Mouse (Mus musculus): ENCODE data around the gene Mitf. TPM values are rescaled to one million over a fixed set of nuclear protein-coding genes. Genes with fewer than 3 reads are reported as not detected.

Gene Mitf
- polyA plus RNA-seq, 1 experiment = 2.6 TPM

DNA sequence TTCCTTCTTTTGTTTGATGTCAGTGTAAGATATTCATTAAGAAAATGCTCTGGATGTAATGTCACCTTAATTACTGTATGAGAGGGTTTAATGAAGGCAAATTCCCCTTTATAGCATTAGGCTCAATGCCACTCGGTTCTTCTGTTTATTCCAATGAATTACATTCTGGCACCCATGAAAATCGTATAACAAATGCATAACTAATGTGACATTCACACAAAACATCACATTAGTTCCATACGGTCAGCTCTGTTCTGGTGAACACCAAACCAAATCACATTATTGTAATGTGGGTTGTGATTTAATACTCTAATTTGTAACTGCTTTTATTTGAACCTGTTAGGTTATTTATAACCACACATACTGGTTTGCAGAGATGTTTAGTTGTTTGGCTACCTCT is 231.7 kb downstream of the Mitf start:
- no peak overlapping the region for H3K4me3 ChIP-seq (ENCODE audit: extremely low read depth, insufficient read depth, insufficient read length)
- no peaks in the 10 kb centered on the region for H3K27me3 ChIP-seq (ENCODE audit: control insufficient read depth, insufficient read depth, low read length)
- DNase-seq (ENCODE audit: low read depth in 1 of 2, low spot score in 2 of 2) = no peak
- H3K36me3 ChIP-seq (ENCODE audit: control insufficient read depth, insufficient read depth, low read length) = no peaks in the 10 kb centered on the region
- 88% methylated on average over 3 of the region's 3 CpGs for WGBS
- TF ChIP-seq POLR2A (IDR thresholded peaks at IDR 0.05; ENCODE audit: low read depth, low read length) = no peak
- TF ChIP-seq CTCF (IDR thresholded peaks at IDR 0.05; ENCODE audit: extremely low read depth, insufficient read depth, insufficient read length, insufficient replicate concordance) = no peak
- no peaks in the 10 kb centered on the region for H3K4me1 ChIP-seq (ENCODE audit: control insufficient read depth, insufficient read depth, insufficient read length)
- no peak overlapping the region for H3K27ac ChIP-seq (ENCODE audit: insufficient read depth, low read length)

GRCm38 (mm10) chr6:98041795-98042194 is 234.9 kb downstream of the Mitf start:
- Histone ChIP-seq H3K27me3 (ENCODE audit: control insufficient read depth, insufficient read depth, low read length) (no peaks in the 10 kb centered on the region), H3K27ac (ENCODE audit: insufficient read depth, low read length) (no peak overlapping the region), H3K4me1 (ENCODE audit: control insufficient read depth, insufficient read depth, insufficient read length) (no peaks in the 10 kb centered on the region), H3K36me3 (ENCODE audit: control insufficient read depth, insufficient read depth, low read length) (no peaks in the 10 kb centered on the region), H3K4me3 (ENCODE audit: extremely low read depth, insufficient read depth, insufficient read length) (no peak overlapping the region)
- TF ChIP-seq POLR2A (IDR thresholded peaks at IDR 0.05; ENCODE audit: low read depth, low read length) (no peak), CTCF (IDR thresholded peaks at IDR 0.05; ENCODE audit: extremely low read depth, insufficient read depth, insufficient read length, insufficient replicate concordance) (no peak)
- DNase-seq (ENCODE audit: low read depth in 1 of 2, low spot score in 2 of 2) = no peak
- WGBS = 90% methylated on average over 7 of the region's 7 CpGs

GRCm38 (mm10) chr6:98046295-98047108 is 239.7 kb downstream of the Mitf start:
- Histone ChIP-seq H3K36me3 (ENCODE audit: control insufficient read depth, insufficient read depth, low read length) (no peaks in the 10 kb centered on the region), H3K4me1 (ENCODE audit: control insufficient read depth, insufficient read depth, insufficient read length) (no peaks in the 10 kb centered on the region), H3K4me3 (ENCODE audit: extremely low read depth, insufficient read depth, insufficient read length) (no peak overlapping the region), H3K27ac (ENCODE audit: insufficient read depth, low read length) (no peak overlapping the region), H3K27me3 (ENCODE audit: control insufficient read depth, insufficient read depth, low read length) (no peaks in the 10 kb centered on the region)
- 83% methylated on average over 11 of the region's 11 CpGs for WGBS
- no peak for TF ChIP-seq CTCF (IDR thresholded peaks at IDR 0.05; ENCODE audit: extremely low read depth, insufficient read depth, insufficient read length, insufficient replicate concordance)
- no peak for TF ChIP-seq POLR2A (IDR thresholded peaks at IDR 0.05; ENCODE audit: low read depth, low read length)
- no peak for DNase-seq (ENCODE audit: low read depth in 1 of 2, low spot score in 2 of 2)

- H3K4me1 ChIP-seq (ENCODE audit: control insufficient read depth, insufficient read depth, insufficient read length) = no peaks in the 10 kb centered on the region
- H3K4me3 ChIP-seq (ENCODE audit: extremely low read depth, insufficient read depth, insufficient read length) = no peak overlapping the region
- no peak overlapping the region for H3K27ac ChIP-seq (ENCODE audit: insufficient read depth, low read length)
- TF ChIP-seq CTCF (IDR thresholded peaks at IDR 0.05; ENCODE audit: extremely low read depth, insufficient read depth, insufficient read length, insufficient replicate concordance) (no peak), POLR2A (IDR thresholded peaks at IDR 0.05; ENCODE audit: low read depth, low read length) (no peak)
- H3K36me3 ChIP-seq (ENCODE audit: control insufficient read depth, insufficient read depth, low read length) = no peaks in the 10 kb centered on the region
- WGBS = 90% methylated on average over 6 of the region's 6 CpGs
- no peaks in the 10 kb centered on the region for H3K27me3 ChIP-seq (ENCODE audit: control insufficient read depth, insufficient read depth, low read length)
- no peak for DNase-seq (ENCODE audit: low read depth in 1 of 2, low spot score in 2 of 2)
These were observed 240.9 kb downstream of the Mitf start for GRCm38 (mm10) chr6:98047741-98048140.

- 88% methylated on average over 14 of the region's 14 CpGs for WGBS
- no peak for DNase-seq (ENCODE audit: low read depth in 1 of 2, low spot score in 2 of 2)
- TF ChIP-seq CTCF (IDR thresholded peaks at IDR 0.05; ENCODE audit: extremely low read depth, insufficient read depth, insufficient read length, insufficient replicate concordance) (no peak), POLR2A (IDR thresholded peaks at IDR 0.05; ENCODE audit: low read depth, low read length) (no peak)
- Histone ChIP-seq H3K4me3 (ENCODE audit: extremely low read depth, insufficient read depth, insufficient read length) (no peak overlapping the region), H3K27me3 (ENCODE audit: control insufficient read depth, insufficient read depth, low read length) (no peaks in the 10 kb centered on the region), H3K27ac (ENCODE audit: insufficient read depth, low read length) (no peak overlapping the region), H3K36me3 (ENCODE audit: control insufficient read depth, insufficient read depth, low read length) (no peaks in the 10 kb centered on the region), H3K4me1 (ENCODE audit: control insufficient read depth, insufficient read depth, insufficient read length) (no peaks in the 10 kb centered on the region)
These were observed 242.0 kb downstream of the Mitf start for GRCm38 (mm10) chr6:98048671-98049438.

GRCm38 (mm10) chr6:98049551-98049950 is 242.7 kb downstream of the Mitf start:
- H3K4me3 ChIP-seq (ENCODE audit: extremely low read depth, insufficient read depth, insufficient read length) = no peak overlapping the region
- WGBS = 75% methylated on average over 2 of the region's 2 CpGs
- H3K36me3 ChIP-seq (ENCODE audit: control insufficient read depth, insufficient read depth, low read length) = no peaks in the 10 kb centered on the region

More at GRCm38 (mm10) chr6:98049551-98049950, 242.7 kb downstream of the Mitf start:
- TF ChIP-seq POLR2A (IDR thresholded peaks at IDR 0.05; ENCODE audit: low read depth, low read length) (no peak), CTCF (IDR thresholded peaks at IDR 0.05; ENCODE audit: extremely low read depth, insufficient read depth, insufficient read length, insufficient replicate concordance) (no peak)
- Histone ChIP-seq H3K27ac (ENCODE audit: insufficient read depth, low read length) (no peak overlapping the region), H3K27me3 (ENCODE audit: control insufficient read depth, insufficient read depth, low read length) (no peaks in the 10 kb centered on the region), H3K4me1 (ENCODE audit: control insufficient read depth, insufficient read depth, insufficient read length) (no peaks in the 10 kb centered on the region)
- no peak for DNase-seq (ENCODE audit: low read depth in 1 of 2, low spot score in 2 of 2)
